Mouse (Mus musculus) MEL (cell line): Measurements from ENCODE around the gene Spats2.

Source experiments
- CTCF ChIP-seq, 3 experiments: IDR thresholded peaks in 2 of 3; conservative IDR thresholded peaks in 1 of 3; 2 replicates each; pipeline ENCODE4 v1.5.1; 2011 to 2012; ENCODE audit warnings: low read length in 3 of 3, low read depth in 2 of 3, mild to moderate bottlenecking in 2 of 3, improper control_type of control experiment in 1 of 3, inconsistent platforms in 1 of 3, mixed read lengths in 1 of 3, moderate library complexity in 1 of 3; ENCODE audit not compliant: control insufficient read depth in 1 of 3, insufficient read depth in 1 of 3, poor library complexity in 1 of 3, severe bottlenecking in 1 of 3
- ELF1 ChIP-seq: IDR thresholded peaks from 2 replicates; pipeline ENCODE4 v1.6.1; 2014; ENCODE audit warnings: low read depth, mild to moderate bottlenecking, inconsistent platforms, low read length, improper control_type of control experiment, moderate library complexity
- ETS1 ChIP-seq: IDR thresholded peaks from 2 replicates; pipeline ENCODE4 v1.6.1; 2012; ENCODE audit warnings: low read depth, mild to moderate bottlenecking, inconsistent platforms, low read length, improper control_type of control experiment, moderate library complexity
- GATA1 ChIP-seq: IDR thresholded peaks from 2 replicates; pipeline ENCODE4 v1.6.1; 2011; ENCODE audit warnings: low read depth, low read length, improper control_type of control experiment
- HCFC1 ChIP-seq: IDR thresholded peaks from 2 replicates; pipeline ENCODE4 v1.6.1; 2012; ENCODE audit warnings: low read depth, mild to moderate bottlenecking, inconsistent platforms, low read length, improper control_type of control experiment, moderate library complexity
- MAX ChIP-seq: IDR thresholded peaks from 2 replicates; pipeline ENCODE4 v1.6.1; 2011; ENCODE audit warnings: low read length, improper control_type of control experiment
- NRF1 ChIP-seq: IDR thresholded peaks from 2 replicates; pipeline ENCODE4 v1.6.1; 2014; ENCODE audit warnings: low read depth, mild to moderate bottlenecking, inconsistent platforms, low read length, improper control_type of control experiment, moderate library complexity; ENCODE audit not compliant: poor library complexity, insufficient read depth, severe bottlenecking
- POLR2A ChIP-seq, 2 experiments: IDR thresholded peaks; 2 replicates each; pipeline ENCODE4 v1.6.1; 2011 to 2012; ENCODE audit warnings: low read length in 2 of 2, mild to moderate bottlenecking in 2 of 2, control low read depth in 1 of 2, improper control_type of control experiment in 1 of 2, low read depth in 1 of 2, moderate library complexity in 1 of 2; ENCODE audit not compliant: control insufficient read depth in 1 of 2, insufficient read depth in 1 of 2, poor library complexity in 1 of 2
- USF2 ChIP-seq, 2 experiments: IDR thresholded peaks; 2 replicates each; pipeline ENCODE4 v1.6.1; 2011 to 2012; ENCODE audit warnings: improper control_type of control experiment in 2 of 2, low read length in 2 of 2, borderline replicate concordance in 1 of 2, inconsistent platforms in 1 of 2, low read depth in 1 of 2, mild to moderate bottlenecking in 1 of 2; ENCODE audit not compliant: insufficient read depth in 1 of 2

DNA sequence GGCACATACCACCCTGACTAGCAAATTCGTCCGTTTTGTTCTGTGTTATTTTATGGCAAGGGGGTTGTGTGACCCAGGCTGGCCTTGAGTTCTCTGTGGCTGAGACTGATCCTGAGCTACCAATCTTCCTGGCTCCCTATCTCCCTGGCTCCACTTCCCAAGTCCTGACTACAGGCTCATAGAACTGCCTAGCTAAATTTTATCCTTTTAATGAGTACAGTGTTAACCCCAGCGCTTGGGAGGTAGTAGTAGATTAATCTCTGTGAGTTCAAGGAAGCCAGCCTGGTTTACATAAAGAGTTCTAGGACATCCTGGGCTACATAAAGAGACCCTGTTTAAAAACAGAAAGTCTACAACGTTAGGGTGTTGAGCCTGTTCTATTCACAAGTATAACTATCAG lies 13.9 kb upstream of the Spats2 start:
- TF ChIP-seq MAX (no peak), HCFC1 (no peak), POLR2A (IDR thresholded peaks at IDR 0.05; ENCODE audit: control insufficient read depth in 1 of 2, insufficient read depth in 1 of 2, low read depth in 1 of 2, low read length in 2 of 2, poor library complexity in 1 of 2) (no peak), CTCF (IDR thresholded peaks at IDR 0.05 in 2 of 3, conservative IDR thresholded peaks at IDR 0.05 in 1 of 3; ENCODE audit: control insufficient read depth in 1 of 3, insufficient read depth in 1 of 3, low read depth in 2 of 3, low read length in 3 of 3, poor library complexity in 1 of 3, severe bottlenecking in 1 of 3) (no peak), USF2 (IDR thresholded peaks at IDR 0.05; ENCODE audit: borderline replicate concordance in 1 of 2, insufficient read depth in 1 of 2, low read depth in 1 of 2, low read length in 2 of 2) (no peak), NRF1 (no peak), GATA1 (no peak), ETS1 (no peak), ELF1 (no peak)
